Mouse (Mus musculus) myocyte (in vitro differentiated cells): ENCODE data around the gene Endog.

Experiments
- CEBPB ChIP-seq: IDR thresholded peaks from 2 replicates; pipeline ENCODE4 v1.6.1; 2011; ENCODE audit warnings: mild to moderate bottlenecking, moderate library complexity; ENCODE audit not compliant: poor library complexity, insufficient read depth, severe bottlenecking
- E2F4 ChIP-seq: IDR thresholded peaks from one replicate; pipeline ENCODE4 v1.6.1; 2011; ENCODE audit warnings: mild to moderate bottlenecking, control low read depth, moderate library complexity; ENCODE audit not compliant: insufficient read depth
- MAX ChIP-seq: IDR thresholded peaks from one replicate; pipeline ENCODE4 v1.6.1; 2011; ENCODE audit warnings: low read depth, mild to moderate bottlenecking, control low read depth
- MYOD1 ChIP-seq, 3 experiments: IDR thresholded peaks; one replicate each; pipeline ENCODE4 v1.6.1; 2011; ENCODE audit warnings: control low read depth in 2 of 3, low read depth in 2 of 3, mild to moderate bottlenecking in 2 of 3, moderate library complexity in 1 of 3; ENCODE audit not compliant: insufficient read length in 2 of 3, control insufficient read depth in 1 of 3
- POLR2A ChIP-seq: IDR thresholded peaks from one replicate; pipeline ENCODE4 v1.6.1; 2011; ENCODE audit warnings: low read depth, mild to moderate bottlenecking, control low read depth, moderate library complexity; ENCODE audit not compliant: insufficient read length
- POLR2AphosphoS2 ChIP-seq: IDR thresholded peaks from one replicate; pipeline ENCODE4 v1.6.1; 2011; ENCODE audit warnings: low read depth, control low read depth; ENCODE audit not compliant: insufficient read length
- REST ChIP-seq: IDR thresholded peaks from one replicate; pipeline ENCODE4 v1.6.1; 2011; ENCODE audit warnings: mild to moderate bottlenecking, control low read depth, moderate library complexity; ENCODE audit not compliant: insufficient read depth, insufficient read length
- TCF12 ChIP-seq: IDR thresholded peaks from one replicate; pipeline ENCODE4 v1.6.1; 2011; ENCODE audit warnings: mild to moderate bottlenecking, control low read depth; ENCODE audit not compliant: poor library complexity, insufficient read depth, severe bottlenecking
- TCF3 ChIP-seq: IDR thresholded peaks from one replicate; pipeline ENCODE4 v1.6.1; 2011; ENCODE audit warnings: low read depth, control low read depth; ENCODE audit not compliant: insufficient read length
- USF1 ChIP-seq: IDR thresholded peaks from one replicate; pipeline ENCODE4 v1.6.1; 2011; ENCODE audit warnings: low read depth, mild to moderate bottlenecking, control low read depth, moderate library complexity

DNA sequence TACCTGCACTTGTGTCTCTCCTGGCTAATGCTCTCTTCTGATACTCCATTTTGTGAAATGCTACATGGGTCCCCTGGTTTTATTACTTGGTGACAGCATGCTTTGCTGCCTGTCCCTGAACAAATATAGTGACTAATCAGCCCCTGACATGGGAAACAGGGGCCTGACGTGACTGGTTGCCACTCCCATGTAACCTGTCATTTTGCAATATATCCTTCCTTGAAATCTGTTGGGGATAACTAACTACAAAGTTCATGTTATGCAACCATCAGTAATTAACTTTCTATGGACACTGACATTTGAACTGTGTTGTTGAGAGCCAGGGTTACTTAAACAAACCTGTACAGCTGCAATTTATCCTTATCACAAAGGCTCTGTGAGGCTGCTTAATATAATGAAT, 28.7 kb downstream of the Endog start:
- no peak for TF ChIP-seq POLR2A
- no peak for TF ChIP-seq E2F4
- no peak for TF ChIP-seq MYOD1 (IDR thresholded peaks at IDR 0.05; ENCODE audit: control insufficient read depth in 1 of 3, insufficient read length in 2 of 3, low read depth in 2 of 3)
- TF ChIP-seq REST = no peak
- no peak for TF ChIP-seq CEBPB
- no peak for TF ChIP-seq TCF12
- TF ChIP-seq MAX = no peak
- no peak for TF ChIP-seq POLR2AphosphoS2
- no peak for TF ChIP-seq TCF3
- no peak for TF ChIP-seq USF1
